Mouse (Mus musculus) mouse embryonic stem cell (cell line): ENCODE measurements around the gene N4bp2l2.

Source experiments
- in situ Hi-C, 2 experiments: fragments of 300-500 bp; cut with MboI; formaldehyde crosslinking; loops; 1 replicate in 1 of 2; 3 replicates in 1 of 2; pipeline ENCODE4 v1.14.3; 2019 to 2020; ENCODE audit warnings: low sequenced_read_pairs in 2 of 2, low pct_unique_long_range_greater_than_20kb in 1 of 2, mixed read lengths in 1 of 2; ENCODE audit not compliant: unreplicated experiment in 1 of 2

The N4bp2l2 gene

GRCm38 (mm10) chr5:150583181-150583580, 82.8 kb downstream of the N4bp2l2 start:
- in situ Hi-C loops, result no loop called here

- in situ Hi-C loops, result no loop called here
Observed at GRCm38 (mm10) chr5:150581180-150581579, 84.8 kb downstream of the N4bp2l2 start.

GRCm38 (mm10) chr5:150578613-150579171, 87.3 kb downstream of the N4bp2l2 start:
- in situ Hi-C loops, result no loop called here

GRCm38 (mm10) chr5:150576832-150577231, 89.2 kb downstream of the N4bp2l2 start:
- in situ Hi-C loops, result no loop called here

- in situ Hi-C loops, result no loop called here
Observed at GRCm38 (mm10) chr5:150574885-150575284, 91.1 kb downstream of the N4bp2l2 start.

GRCm38 (mm10) chr5:150574403-150574802, 91.6 kb downstream of the N4bp2l2 start:
- in situ Hi-C loops, result no loop called here

- in situ Hi-C loops, result no loop called here
Observed at GRCm38 (mm10) chr5:150570496-150571219, 95.3 kb downstream of the N4bp2l2 start.

- in situ Hi-C loops, result no loop called here
Observed at GRCm38 (mm10) chr5:150566971-150567370, 99.0 kb downstream of the N4bp2l2 start.

- in situ Hi-C loops, result no loop called here
Observed at GRCm38 (mm10) chr5:150566226-150566625, 99.8 kb downstream of the N4bp2l2 start.

GRCm38 (mm10) chr5:150564426-150564825, 101.6 kb downstream of the N4bp2l2 start:
- in situ Hi-C loops, result no loop called here

GRCm38 (mm10) chr5:150561783-150562182, 104.2 kb downstream of the N4bp2l2 start:
- in situ Hi-C loops, result no loop called here

- in situ Hi-C loops, result no loop called here
Observed at GRCm38 (mm10) chr5:150561376-150561775, 104.6 kb downstream of the N4bp2l2 start.

GRCm38 (mm10) chr5:150560851-150561250, 105.1 kb downstream of the N4bp2l2 start:
- in situ Hi-C loops, result no loop called here

GRCm38 (mm10) chr5:150559519-150560103, 106.4 kb downstream of the N4bp2l2 start:
- in situ Hi-C loops, result no loop called here
